Mouse (Mus musculus) stomach, embryonic 15.5 days (tissue): ENCODE results near the gene Nhlh2. TPM values are rescaled to one million over a fixed set of nuclear protein-coding genes. Genes with fewer than 3 reads are reported as not detected.

Source experiments
- ATAC-seq: fragments of 200-750 bp; cut with Nextera tagmentation; 2 replicates; pipeline ENCODE4 v1.8.0; 2017; ENCODE audit warnings: low read depth, moderate number of reproducible peaks, moderate TSS enrichment; ENCODE audit not compliant: insufficient read depth, low FRiP score
- H3K27ac ChIP-seq: fragments of 300-500 bp; sonication (generic); 2 replicates; pipeline ENCODE4 v1.5.1; 2015; ENCODE audit warnings: mild to moderate bottlenecking, inconsistent platforms
- H3K27me3 ChIP-seq: fragments of 300-500 bp; sonication (generic); replicated peaks from 2 replicates; pipeline ENCODE4 v1.6.1; 2015; ENCODE audit warnings: inconsistent platforms
- H3K36me3 ChIP-seq: fragments of 300-500 bp; sonication (generic); 2 replicates; pipeline ENCODE4 v1.6.1; 2015; ENCODE audit warnings: inconsistent platforms
- H3K4me1 ChIP-seq: fragments of 300-500 bp; sonication (generic); 2 replicates; pipeline ENCODE4 v1.6.1; 2015; ENCODE audit warnings: inconsistent platforms
- H3K4me2 ChIP-seq: fragments of 300-500 bp; sonication (generic); 2 replicates; pipeline ENCODE4 v1.6.1; 2015; ENCODE audit warnings: mild to moderate bottlenecking, inconsistent platforms
- H3K4me3 ChIP-seq: fragments of 300-500 bp; sonication (generic); replicated peaks from 2 replicates; pipeline ENCODE4 v1.5.1; 2015; ENCODE audit warnings: inconsistent platforms
- H3K9ac ChIP-seq: fragments of 300-500 bp; sonication (generic); 2 replicates; pipeline ENCODE4 v1.6.1; 2015; ENCODE audit warnings: inconsistent platforms
- H3K9me3 ChIP-seq: fragments of 300-500 bp; sonication (generic); 2 replicates; pipeline ENCODE4 v1.6.1; 2016; ENCODE audit warnings: inconsistent platforms
- WGBS: fragments of 180-500 bp; shearing (Covaris S2); methylation state at CpG from one replicate; pipeline ENCODE4 v1.1.7; 2015; 5-methylcytosine and 5-hydroxymethylcytosine counted together
- polyA plus RNA-seq: library from polyadenylated mRNA; unstranded; fragments of >200 nt; fragmentation: Nextera tagmentation; extraction: Ambion mirVana; gene quantifications from 2 replicates; pipeline ENCODE4 v1.2.1, GENCODE M21; 2015

Gene Nhlh2
- polyA plus RNA-seq, 1 experiment from 2014 or later, result 0.10 TPM

DNA sequence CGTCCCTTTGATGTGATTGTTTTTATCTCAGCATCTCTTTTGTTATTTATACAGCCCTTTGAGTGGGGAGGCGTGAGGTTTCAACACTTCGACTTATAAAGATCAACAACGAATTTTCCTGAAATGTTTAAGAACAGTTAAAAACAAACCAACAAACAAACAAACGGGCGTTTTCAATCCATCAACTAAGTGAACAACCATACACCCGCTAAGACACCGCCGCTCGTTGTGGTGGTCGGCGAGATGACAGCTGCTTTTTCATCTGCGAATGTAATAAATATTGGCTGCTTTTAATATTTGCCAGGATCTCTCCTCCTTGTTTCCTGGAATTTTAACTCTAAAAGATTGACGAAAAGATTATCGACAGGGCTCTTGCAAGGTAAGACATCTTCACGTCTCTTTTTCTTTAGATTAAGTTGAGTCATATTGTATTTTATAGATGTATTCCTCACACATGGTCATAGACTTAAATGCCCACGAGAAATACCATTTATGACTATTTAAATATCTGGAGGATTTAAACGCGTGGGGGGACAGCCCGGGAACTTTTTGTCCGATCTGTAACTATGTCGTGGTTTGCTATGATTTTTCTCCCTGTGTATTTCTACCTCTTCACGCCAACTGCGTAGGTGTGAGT lies 923 bp downstream of the Nhlh2 start:
- Histone ChIP-seq H3K27me3 (peaks cover 54% of the 10 kb centered on the region), H3K4me3 (no peak overlapping the region), H3K4me1 (peaks cover 19% of the 10 kb centered on the region), H3K9ac (no peak overlapping the region), H3K9me3 (no peaks in the 10 kb centered on the region), H3K4me2 (0 out of 2 replicates have a peak overlapping the region, but pooled peaks have one; percentile 60), H3K27ac (no peak overlapping the region), H3K36me3 (no peaks in the 10 kb centered on the region)
- ATAC-seq, result no peak
- WGBS, result 5% methylated on average over 24 of the region's 24 CpGs

DNA sequence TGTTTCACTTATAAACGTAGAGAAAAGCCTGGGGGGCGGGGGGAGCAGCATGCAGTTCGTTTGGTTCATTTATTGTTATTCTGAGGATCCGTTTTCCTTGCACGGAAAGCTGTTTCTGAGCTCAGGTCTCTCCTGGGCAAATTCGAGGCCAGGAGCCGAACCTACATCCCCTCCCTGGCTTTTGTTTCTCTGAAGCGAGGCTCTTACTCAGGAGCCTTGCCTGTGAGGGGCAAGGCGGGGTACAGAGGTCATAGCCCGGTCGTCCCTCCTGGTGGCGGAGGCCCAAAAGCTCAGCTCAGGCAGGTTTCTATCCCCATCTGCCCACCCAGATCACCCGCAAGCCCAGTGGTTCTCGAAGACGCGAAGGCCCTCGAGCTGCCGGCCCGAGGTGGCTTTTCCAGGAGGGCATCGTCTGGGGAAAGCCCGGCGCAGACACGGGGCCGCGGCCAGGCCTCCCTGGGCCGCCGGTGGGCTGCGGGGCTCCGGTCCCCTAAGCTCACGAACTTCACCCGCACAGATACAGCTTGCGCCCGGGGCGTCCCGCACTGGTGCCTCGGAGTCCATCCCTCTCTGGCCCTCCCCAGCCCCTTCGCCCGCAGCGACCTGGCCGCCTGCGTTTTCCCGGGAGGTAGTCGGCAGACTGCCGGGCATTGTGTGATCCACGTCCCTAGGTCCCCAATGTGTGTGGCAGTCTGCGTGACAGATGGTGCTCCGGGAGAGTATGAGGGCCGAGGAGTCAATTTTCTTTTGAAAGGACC lies 1.6 kb downstream of the Nhlh2 start:
- H3K9me3 ChIP-seq, result no peaks in the 10 kb centered on the region
- no peaks in the 10 kb centered on the region for H3K36me3 ChIP-seq
- H3K27ac ChIP-seq, result no peak overlapping the region
- peak overlapping the region; percentile 32 for H3K4me3 ChIP-seq
- 2% methylated on average over 48 of the region's 48 CpGs for WGBS
- H3K9ac ChIP-seq, result no peak overlapping the region
- H3K27me3 ChIP-seq, result peaks cover 61% of the 10 kb centered on the region
- no peak for ATAC-seq
- H3K4me1 ChIP-seq, result peaks cover 19% of the 10 kb centered on the region
- peak overlapping the region; percentile 60 for H3K4me2 ChIP-seq

DNA sequence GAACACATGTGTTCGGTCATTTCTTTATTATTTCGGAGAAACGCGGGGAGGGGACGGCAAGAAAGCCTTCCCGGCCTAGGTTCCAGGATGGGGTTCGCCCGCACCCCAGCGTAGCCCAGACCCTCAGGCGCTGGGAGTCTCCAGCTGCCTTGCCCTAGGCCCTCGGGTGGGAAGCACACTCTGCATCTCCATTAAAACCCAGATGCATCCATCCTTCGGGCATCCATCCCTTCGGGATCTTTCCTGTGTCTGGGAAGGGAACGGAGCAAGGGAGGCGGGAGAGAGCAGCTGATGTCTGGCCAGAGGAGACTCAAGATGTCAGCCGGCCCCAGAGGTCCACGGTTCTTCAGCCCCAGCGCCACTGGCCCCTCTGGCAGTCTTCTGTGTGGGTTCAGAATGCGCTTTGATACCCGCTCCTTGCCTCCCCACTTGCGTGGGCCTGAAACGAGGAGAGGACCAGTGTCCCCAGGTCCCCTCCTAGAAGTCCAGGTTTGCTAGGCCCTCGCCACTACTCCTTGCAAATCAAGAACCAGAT lies 2.3 kb downstream of the Nhlh2 start:
- ATAC-seq, result no peak
- Histone ChIP-seq H3K9me3 (no peaks in the 10 kb centered on the region), H3K27ac (no peak overlapping the region), H3K9ac (no peak overlapping the region), H3K36me3 (no peaks in the 10 kb centered on the region), H3K4me3 (peak overlapping the region; percentile 32), H3K27me3 (peaks cover 63% of the 10 kb centered on the region), H3K4me1 (peaks cover 19% of the 10 kb centered on the region), H3K4me2 (peak overlapping the region; percentile 60)
- 6% methylated on average over 23 of the region's 23 CpGs for WGBS

DNA sequence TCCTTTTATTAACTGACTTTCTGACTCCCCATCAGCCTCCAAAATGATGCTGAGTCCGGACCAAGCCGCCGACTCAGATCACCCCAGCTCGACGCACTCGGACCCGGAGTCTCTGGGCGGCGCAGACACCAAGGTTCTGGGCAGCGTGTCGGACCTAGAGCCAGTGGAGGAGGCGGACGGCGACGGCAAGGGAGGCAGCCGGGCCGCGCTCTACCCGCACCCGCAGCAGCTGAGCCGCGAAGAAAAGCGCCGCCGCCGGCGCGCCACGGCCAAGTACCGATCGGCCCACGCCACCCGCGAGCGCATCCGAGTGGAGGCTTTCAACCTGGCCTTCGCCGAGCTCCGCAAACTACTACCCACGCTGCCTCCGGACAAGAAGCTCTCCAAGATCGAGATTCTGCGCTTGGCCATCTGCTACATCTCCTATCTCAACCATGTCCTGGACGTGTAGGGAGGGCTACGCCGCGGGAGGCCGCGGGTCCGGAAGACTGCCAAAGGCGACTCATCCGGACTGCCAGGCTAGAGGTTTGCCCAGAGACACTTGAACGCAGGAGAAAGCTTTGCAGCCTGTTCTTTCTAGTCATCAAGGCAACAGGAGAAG lies 2.8 kb downstream of the Nhlh2 start:
- under 1% methylated on average over 53 of the region's 53 CpGs for WGBS

DNA sequence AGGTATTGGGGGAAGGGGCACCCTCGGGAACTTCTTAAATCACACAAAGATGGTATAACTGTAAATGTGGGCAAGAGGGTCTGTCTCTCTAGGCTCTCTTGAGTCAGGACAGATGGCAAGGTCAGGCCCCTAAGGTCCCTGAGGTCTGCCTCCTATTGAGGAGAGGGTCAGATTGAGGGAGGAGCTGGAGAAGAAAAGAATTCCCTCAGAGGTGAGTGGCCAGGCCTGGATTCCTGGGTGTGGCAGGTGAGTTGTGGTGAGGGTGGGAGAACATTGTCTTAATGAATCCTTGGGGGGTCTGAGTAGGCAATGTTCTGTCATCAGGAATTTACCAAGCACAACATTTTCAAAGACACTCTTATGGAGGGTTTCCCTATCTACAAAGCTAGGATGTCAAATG lies 10.7 kb downstream of the Nhlh2 start:
- ATAC-seq, result no peak
- 60% methylated on average over 1 of the region's 1 CpGs for WGBS
- H3K9ac ChIP-seq, result no peak overlapping the region

More for the DNA sequence above, 2.8 kb downstream of the Nhlh2 start:
- Histone ChIP-seq H3K27me3 (peaks cover 63% of the 10 kb centered on the region), H3K4me2 (peak overlapping the region; percentile 60), H3K4me1 (peaks cover 19% of the 10 kb centered on the region), H3K9ac (no peak overlapping the region), H3K27ac (no peak overlapping the region), H3K4me3 (peak overlapping the region; percentile 32), H3K36me3 (no peaks in the 10 kb centered on the region), H3K9me3 (no peaks in the 10 kb centered on the region)
- ATAC-seq, result no peak

DNA sequence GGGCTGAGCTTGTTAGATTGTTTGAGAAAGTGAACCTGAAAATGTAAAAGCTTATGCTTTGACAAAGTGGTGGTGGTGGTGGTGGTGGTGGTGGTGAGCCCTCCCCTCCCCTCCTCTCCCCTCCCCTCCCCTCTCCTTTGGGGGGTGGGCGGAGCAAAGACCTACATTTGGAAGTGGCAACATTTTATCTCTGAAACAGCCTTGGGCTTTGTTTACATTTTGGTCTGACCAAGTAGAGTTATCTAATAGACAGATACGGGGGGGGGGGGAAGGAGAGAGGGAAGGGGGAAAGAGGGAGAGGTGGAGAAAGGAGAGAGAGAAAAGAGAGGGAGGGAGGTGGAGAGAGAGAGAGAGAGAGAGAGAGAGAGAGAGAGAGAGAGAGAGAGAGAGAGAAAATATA lies 12.8 kb downstream of the Nhlh2 start:
- Histone ChIP-seq H3K4me1 (peaks cover 8% of the 10 kb centered on the region), H3K4me3 (no peak overlapping the region), H3K27me3 (peaks cover 4% of the 10 kb centered on the region; the same call in 1 of the 2 replicates), H3K36me3 (no peaks in the 10 kb centered on the region), H3K9ac (no peak overlapping the region), H3K4me2 (no peak overlapping the region; the same call in 1 of the 2 replicates), H3K27ac (no peak overlapping the region), H3K9me3 (no peaks in the 10 kb centered on the region)
- no peak for ATAC-seq
- WGBS, result 21% methylated on average over 2 of the region's 2 CpGs

More for the DNA sequence above, 10.7 kb downstream of the Nhlh2 start:
- no peak overlapping the region for H3K27ac ChIP-seq
- no peak overlapping the region for H3K4me2 ChIP-seq
- H3K27me3 ChIP-seq, result peaks cover 15% of the 10 kb centered on the region; the same call in 1 of the 2 replicates
- no peak overlapping the region for H3K4me3 ChIP-seq
- H3K4me1 ChIP-seq, result peaks cover 8% of the 10 kb centered on the region
- no peaks in the 10 kb centered on the region for H3K36me3 ChIP-seq
- no peaks in the 10 kb centered on the region for H3K9me3 ChIP-seq

DNA sequence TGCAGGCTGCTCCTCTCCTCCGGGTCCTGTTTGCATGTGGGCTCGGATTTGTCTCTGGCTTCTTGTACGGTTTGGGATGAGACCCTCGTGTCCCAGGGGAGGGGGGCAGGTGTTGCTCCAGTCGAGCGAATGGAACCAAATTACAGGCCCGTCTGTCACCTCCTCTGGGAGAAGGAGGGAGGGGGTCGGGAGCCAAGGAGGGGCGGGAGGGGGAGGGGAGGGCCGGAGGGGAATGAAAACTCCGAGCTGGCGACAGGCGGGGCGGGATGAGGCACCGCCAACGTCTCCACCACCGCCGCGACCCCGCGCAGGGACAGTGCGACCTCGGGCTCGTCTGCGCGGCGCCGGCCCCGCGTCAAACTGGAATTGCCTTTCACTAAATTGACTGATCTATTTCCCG lies 13.5 kb downstream of the Nhlh2 start:
- Histone ChIP-seq H3K9ac (no peak overlapping the region), H3K4me1 (peaks cover 8% of the 10 kb centered on the region), H3K27me3 (peaks cover 4% of the 10 kb centered on the region; the same call in 1 of the 2 replicates), H3K4me2 (peak overlapping the region; percentile 58), H3K9me3 (no peaks in the 10 kb centered on the region), H3K4me3 (peak overlapping the region; percentile 27), H3K27ac (no peak overlapping the region), H3K36me3 (no peaks in the 10 kb centered on the region)
- WGBS, result under 1% methylated on average over 31 of the region's 31 CpGs
- no peak for ATAC-seq

DNA sequence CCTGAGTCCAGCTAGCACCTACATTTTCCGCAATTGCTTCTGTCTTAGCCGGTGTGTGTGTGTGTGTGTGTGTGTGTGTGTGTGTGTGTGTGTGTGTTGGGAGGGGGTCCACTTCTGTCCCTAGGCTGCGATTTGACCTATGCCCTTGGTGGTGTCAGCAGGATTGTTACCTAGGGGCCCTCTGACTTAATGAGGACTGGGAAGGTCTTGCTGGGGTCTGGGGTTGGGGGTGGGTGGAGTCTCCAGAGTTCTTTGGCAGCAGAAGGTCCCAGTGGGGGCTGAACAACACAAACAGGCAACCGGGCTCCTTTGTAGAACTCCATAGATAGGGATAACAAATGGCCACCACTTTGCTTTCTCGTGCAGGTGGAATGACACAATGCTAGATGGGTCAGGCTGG lies 14.0 kb downstream of the Nhlh2 start:
- H3K4me1 ChIP-seq, result peaks cover 8% of the 10 kb centered on the region
- no peak overlapping the region for H3K27ac ChIP-seq
- peak overlapping the region; percentile 27; the same call in 1 of the 2 replicates for H3K4me3 ChIP-seq
- no peak for ATAC-seq
- peaks cover 4% of the 10 kb centered on the region; the same call in 1 of the 2 replicates for H3K27me3 ChIP-seq
- no peaks in the 10 kb centered on the region for H3K36me3 ChIP-seq
- WGBS, result 20% methylated on average over 5 of the region's 5 CpGs
- peak overlapping the region; percentile 58 for H3K4me2 ChIP-seq
- no peak overlapping the region for H3K9ac ChIP-seq
- no peaks in the 10 kb centered on the region for H3K9me3 ChIP-seq

DNA sequence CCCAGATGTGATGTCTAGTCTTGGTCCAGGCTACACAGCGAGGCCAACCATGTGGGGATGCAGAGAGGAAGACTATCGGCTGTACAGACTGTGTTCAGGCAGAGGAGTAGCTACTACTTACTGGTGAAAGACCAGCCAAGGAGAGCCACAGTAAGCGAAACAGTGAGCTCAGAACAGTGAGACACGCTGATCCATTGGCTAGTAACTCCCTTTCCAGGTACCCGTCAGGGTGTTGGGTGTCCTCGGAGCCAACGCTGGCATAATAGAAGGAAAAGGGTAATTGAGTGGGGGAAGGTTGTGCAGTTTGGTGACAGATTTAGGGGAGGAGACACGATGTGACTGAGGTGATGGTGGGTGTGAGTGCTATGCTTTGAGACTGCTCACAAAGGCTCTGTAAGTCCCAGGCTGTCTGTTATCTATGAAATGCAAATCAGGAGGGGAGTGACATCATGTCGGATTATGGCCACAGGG lies 15.1 kb downstream of the Nhlh2 start:
- Histone ChIP-seq H3K4me2 (no peak overlapping the region), H3K4me3 (no peak overlapping the region), H3K9ac (no peak overlapping the region), H3K36me3 (no peaks in the 10 kb centered on the region), H3K27ac (no peak overlapping the region), H3K27me3 (peaks cover 4% of the 10 kb centered on the region; the same call in 1 of the 2 replicates), H3K4me1 (peaks cover 8% of the 10 kb centered on the region), H3K9me3 (no peaks in the 10 kb centered on the region)
- no peak for ATAC-seq
- WGBS, result 54% methylated on average over 9 of the region's 9 CpGs

DNA sequence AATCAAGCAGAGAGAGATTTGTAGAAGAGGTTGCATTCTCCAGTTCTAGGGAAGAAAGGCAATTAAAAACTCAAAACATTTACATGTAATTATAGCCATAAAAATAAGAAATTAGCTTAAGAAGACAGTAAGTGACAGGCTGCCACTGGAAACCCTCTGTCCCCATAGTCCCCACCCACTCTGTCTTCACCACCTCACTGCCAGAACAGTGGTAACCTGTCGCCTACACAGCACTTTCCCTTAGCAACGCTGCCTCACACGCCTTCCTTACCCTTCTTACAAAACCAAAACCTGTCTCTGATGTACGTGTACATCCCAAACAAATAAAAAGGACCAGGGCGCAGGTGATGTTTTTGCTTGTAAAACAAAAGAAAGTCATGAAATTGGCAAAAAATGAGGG lies 15.8 kb downstream of the Nhlh2 start:
- H3K27me3 ChIP-seq, result peaks cover 4% of the 10 kb centered on the region; the same call in 1 of the 2 replicates

DNA sequence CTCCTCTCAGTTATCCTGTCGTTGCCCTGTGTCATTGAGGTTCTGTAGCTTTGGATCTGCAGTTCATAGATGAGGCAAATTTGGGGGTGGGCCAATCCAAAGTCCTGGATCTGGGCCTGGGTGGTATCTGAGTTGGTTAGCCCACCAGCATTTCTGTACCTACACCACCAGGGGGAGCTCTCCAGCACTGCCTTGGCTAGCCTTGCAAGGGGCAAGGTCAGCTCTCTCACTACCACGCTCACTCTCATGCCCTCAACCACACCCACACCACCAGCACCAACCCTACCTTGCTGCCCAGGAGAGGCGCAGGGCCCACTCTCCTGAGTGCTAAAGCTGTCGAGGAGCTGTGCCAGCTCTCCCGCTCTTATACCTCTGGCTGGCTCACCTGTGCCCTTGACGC lies 18.0 kb downstream of the Nhlh2 start:
- H3K4me3 ChIP-seq, result no peak overlapping the region
- no peak overlapping the region for H3K27ac ChIP-seq
- no peak for ATAC-seq
- no peaks in the 10 kb centered on the region for H3K36me3 ChIP-seq
- no peaks in the 10 kb centered on the region for H3K9me3 ChIP-seq
- H3K4me2 ChIP-seq, result no peak overlapping the region
- 54% methylated on average over 6 of the region's 6 CpGs for WGBS
- no peaks in the 10 kb centered on the region for H3K27me3 ChIP-seq
- H3K4me1 ChIP-seq, result peaks cover 8% of the 10 kb centered on the region
- no peak overlapping the region for H3K9ac ChIP-seq

More for the DNA sequence above, 15.8 kb downstream of the Nhlh2 start:
- no peak for ATAC-seq
- H3K4me2 ChIP-seq, result no peak overlapping the region
- H3K4me1 ChIP-seq, result peaks cover 8% of the 10 kb centered on the region
- H3K4me3 ChIP-seq, result no peak overlapping the region
- H3K27ac ChIP-seq, result no peak overlapping the region
- H3K9me3 ChIP-seq, result no peaks in the 10 kb centered on the region
- no peaks in the 10 kb centered on the region for H3K36me3 ChIP-seq
- WGBS, result 74% methylated on average over 5 of the region's 5 CpGs
- H3K9ac ChIP-seq, result no peak overlapping the region
